Mouse (Mus musculus): ENCODE results near the gene Mpnd.

GRCm38 (mm10) chr17:55964996-55965395, 40.5 kb upstream of the Mpnd start:
- TF ChIP-seq CTCF (conservative IDR thresholded peaks at IDR 0.05; ENCODE audit: insufficient read depth, insufficient read length, low read depth, low read length) (no peak), POLR2A (IDR thresholded peaks at IDR 0.05; ENCODE audit: low read depth, low read length) (no peak)

Measured in kidney, adult 2 months (tissue).